Mouse (Mus musculus) heart, embryonic 16.5 days (tissue): Measurements from ENCODE around the gene 2010111I01Rik. TPM values are rescaled to one million over a fixed set of nuclear protein-coding genes. Genes with fewer than 3 reads are reported as not detected.
"Not testable (repeated sequence)": the region's sequence is repeated elsewhere in the genome, so short reads cannot be mapped to it uniquely, and the experiment has no call there.

ENCODE experiments used
- ATAC-seq: fragments of 200-750 bp; cut with Nextera tagmentation; replicated peaks from 2 replicates; pipeline ENCODE4 v1.8.0; 2017; ENCODE audit warnings: moderate number of reproducible peaks; ENCODE audit not compliant: insufficient read depth, low FRiP score; ENCODE audit errors: extremely low read depth
- H3K27ac ChIP-seq: fragments of 300-500 bp; sonication (generic); 2 replicates; pipeline ENCODE4 v1.5.1; 2014; ENCODE audit warnings: mild to moderate bottlenecking, low read length, control low read depth, moderate library complexity
- H3K27me3 ChIP-seq: fragments of 300-500 bp; sonication (generic); 2 replicates; pipeline ENCODE4 v1.6.1; 2014; ENCODE audit warnings: low read length, mixed read lengths; ENCODE audit not compliant: control insufficient read depth, insufficient read depth
- H3K36me3 ChIP-seq: fragments of 300-500 bp; sonication (generic); 2 replicates; pipeline ENCODE4 v1.6.1; 2014; ENCODE audit not compliant: control insufficient read depth, insufficient read depth
- H3K4me1 ChIP-seq: fragments of 300-500 bp; sonication (generic); 2 replicates; pipeline ENCODE4 v1.6.1; 2014; ENCODE audit warnings: low read length, mixed read lengths; ENCODE audit not compliant: control insufficient read depth, insufficient read depth
- H3K4me2 ChIP-seq: fragments of 300-500 bp; sonication (generic); 2 replicates; pipeline ENCODE4 v1.6.1; 2014; ENCODE audit warnings: low read depth, mild to moderate bottlenecking, control low read depth, low read length
- H3K4me3 ChIP-seq: fragments of 300-500 bp; sonication (generic); 2 replicates; pipeline ENCODE4 v1.5.1; 2014; ENCODE audit warnings: mild to moderate bottlenecking, control low read depth, low read length
- H3K9ac ChIP-seq: fragments of 300-500 bp; sonication (generic); 2 replicates; pipeline ENCODE4 v1.6.1; 2014; ENCODE audit warnings: low read length, control low read depth
- H3K9me3 ChIP-seq: fragments of 300-500 bp; sonication (generic); replicated peaks from 2 replicates; pipeline ENCODE4 v1.6.1; 2016; ENCODE audit warnings: low read length; ENCODE audit not compliant: control insufficient read depth
- WGBS: fragments of 180-500 bp; shearing (Covaris S2); extraction: QIAGEN DNeasy Blood & Tissue Kit; methylation state at CpG from one replicate; pipeline ENCODE4 v1.1.7; 2014; 5-methylcytosine and 5-hydroxymethylcytosine counted together
- polyA plus RNA-seq: library from polyadenylated mRNA; unstranded; fragments of >200 nt; fragmentation: Nextera tagmentation; extraction: Ambion mirVana; gene quantifications from 2 replicates; pipeline ENCODE4 v1.2.1, GENCODE M21; 2015

The 2010111I01Rik gene
- polyA plus RNA-seq, 1 experiment from 2014 or later: 71.1 TPM

DNA sequence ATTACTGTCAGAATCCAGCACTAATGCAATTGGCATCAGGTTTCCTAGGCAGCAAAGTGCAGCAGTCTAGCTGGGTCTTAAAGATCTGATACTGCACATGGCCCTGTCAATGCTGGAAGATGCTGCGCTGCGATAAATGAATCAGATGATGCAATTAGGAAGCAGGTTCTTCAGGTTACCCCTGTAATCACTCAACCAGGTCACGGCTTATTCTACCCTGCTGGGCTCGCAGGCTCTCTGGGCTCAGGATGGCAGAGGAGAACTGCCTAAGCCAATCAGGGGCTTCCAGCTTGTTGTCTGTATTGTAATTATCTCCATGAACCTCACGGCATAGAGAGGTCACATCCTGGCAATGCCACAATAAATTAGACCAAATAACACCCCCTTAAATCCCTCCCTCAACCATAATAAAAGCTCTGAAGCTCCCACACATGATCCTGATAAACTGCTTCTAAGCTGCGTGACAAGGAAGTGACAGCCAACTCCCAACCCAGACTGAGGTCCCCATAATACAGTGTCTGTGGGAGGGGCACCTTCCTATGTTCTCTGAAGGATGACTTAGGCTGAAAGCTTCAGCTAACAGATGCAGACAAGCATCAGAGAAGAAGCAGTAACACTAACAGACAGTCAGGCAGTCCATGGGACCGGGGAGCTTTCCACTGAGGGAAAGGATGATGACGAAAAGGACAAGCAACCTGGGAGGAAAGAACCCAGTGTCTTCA lies 372.7 kb downstream of the 2010111I01Rik start:
- Histone ChIP-seq H3K36me3 (no peaks in the 10 kb centered on the region), H3K4me2 (no peak overlapping the region), H3K9me3 (no peaks in the 10 kb centered on the region), H3K4me3 (no peak overlapping the region), H3K9ac (no peak overlapping the region), H3K4me1 (no peaks in the 10 kb centered on the region), H3K27me3 (no peaks in the 10 kb centered on the region), H3K27ac (no peak overlapping the region)
- no peak for ATAC-seq
- 75% methylated on average over 8 of the region's 8 CpGs for WGBS

DNA sequence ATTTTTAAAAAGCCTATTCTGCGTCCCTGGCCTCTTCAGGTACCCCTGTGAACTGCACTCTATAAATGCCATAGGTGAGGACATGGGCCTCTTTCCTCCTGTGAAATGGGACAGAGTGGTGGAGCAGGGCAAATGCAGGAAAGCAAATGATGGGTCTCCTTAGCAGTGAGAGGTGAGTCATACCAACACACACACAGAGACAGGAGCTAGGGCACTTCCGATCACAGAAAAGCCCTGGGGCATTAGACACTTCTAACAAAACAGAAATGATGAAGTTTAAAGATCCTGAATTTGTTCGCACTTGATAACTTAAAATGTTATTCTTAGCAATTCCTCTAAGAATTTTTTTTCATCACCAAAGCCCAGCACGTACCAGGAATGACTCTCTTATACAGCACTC lies 375.3 kb downstream of the 2010111I01Rik start:
- H3K27ac ChIP-seq: no peak overlapping the region
- H3K4me2 ChIP-seq: no peak overlapping the region
- H3K9ac ChIP-seq: no peak overlapping the region
- no peaks in the 10 kb centered on the region for H3K27me3 ChIP-seq
- no peak overlapping the region for H3K4me3 ChIP-seq
- 0 out of 2 replicates have a peak, but pooled peaks cover 3% of the 10 kb centered on the region for H3K36me3 ChIP-seq
- no peak for ATAC-seq
- 88% methylated on average over 4 of the region's 4 CpGs for WGBS
- no peaks in the 10 kb centered on the region for H3K4me1 ChIP-seq
- no peaks in the 10 kb centered on the region for H3K9me3 ChIP-seq

DNA sequence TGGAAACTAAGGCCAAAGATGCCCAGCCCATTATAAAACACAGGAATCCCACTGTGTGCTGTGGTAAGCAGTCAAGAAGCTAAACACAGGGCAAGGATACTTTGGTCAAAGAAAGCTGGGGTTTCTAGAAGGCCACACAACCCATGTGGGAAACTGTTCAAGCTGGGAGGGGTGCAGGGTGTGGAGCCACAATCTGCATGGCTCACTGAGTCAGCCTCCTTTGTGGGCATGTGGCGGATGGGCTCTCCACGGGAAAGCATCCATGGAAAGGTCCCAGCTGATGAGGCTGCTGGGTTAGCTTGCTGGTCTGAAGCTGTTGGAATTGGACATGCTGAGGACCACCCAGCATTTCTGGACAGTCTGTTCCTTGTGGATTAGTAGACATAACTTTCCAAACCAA lies 378.1 kb downstream of the 2010111I01Rik start:
- WGBS: 82% methylated on average over 2 of the region's 2 CpGs
- peaks cover 3% of the 10 kb centered on the region; the same call in 1 of the 2 replicates for H3K36me3 ChIP-seq
- no peaks in the 10 kb centered on the region for H3K4me1 ChIP-seq
- H3K9ac ChIP-seq: no peak overlapping the region
- H3K4me3 ChIP-seq: no peak overlapping the region
- no peak overlapping the region for H3K4me2 ChIP-seq
- no peak overlapping the region for H3K27ac ChIP-seq
- H3K27me3 ChIP-seq: no peaks in the 10 kb centered on the region
- ATAC-seq: no peak
- H3K9me3 ChIP-seq: no peaks in the 10 kb centered on the region

DNA sequence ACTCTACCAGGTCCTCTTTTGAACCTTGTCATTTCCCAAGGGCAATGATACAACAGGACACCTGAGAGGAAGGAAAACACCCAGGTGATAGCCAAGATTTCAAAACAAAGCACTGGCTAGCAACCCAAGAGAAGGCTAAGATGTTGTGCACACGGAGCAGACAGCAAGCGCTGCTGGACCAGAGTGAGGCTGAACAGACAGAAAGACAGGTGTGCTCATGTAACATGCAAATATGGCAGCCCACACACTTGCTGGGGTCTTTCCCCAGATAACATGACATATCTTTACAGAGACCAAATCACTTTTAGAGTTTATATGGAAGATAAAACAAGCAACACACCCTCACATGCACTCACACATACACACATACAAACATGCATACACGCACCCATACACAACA lies 379.8 kb downstream of the 2010111I01Rik start:
- Histone ChIP-seq H3K27ac (no peak overlapping the region), H3K4me1 (no peaks in the 10 kb centered on the region), H3K36me3 (peaks cover 3% of the 10 kb centered on the region; the same call in 1 of the 2 replicates), H3K9ac (no peak overlapping the region), H3K27me3 (no peaks in the 10 kb centered on the region), H3K4me3 (no peak overlapping the region), H3K9me3 (no peaks in the 10 kb centered on the region), H3K4me2 (no peak overlapping the region)
- no peak for ATAC-seq
- over 99% methylated on average over 3 of the region's 3 CpGs for WGBS

DNA sequence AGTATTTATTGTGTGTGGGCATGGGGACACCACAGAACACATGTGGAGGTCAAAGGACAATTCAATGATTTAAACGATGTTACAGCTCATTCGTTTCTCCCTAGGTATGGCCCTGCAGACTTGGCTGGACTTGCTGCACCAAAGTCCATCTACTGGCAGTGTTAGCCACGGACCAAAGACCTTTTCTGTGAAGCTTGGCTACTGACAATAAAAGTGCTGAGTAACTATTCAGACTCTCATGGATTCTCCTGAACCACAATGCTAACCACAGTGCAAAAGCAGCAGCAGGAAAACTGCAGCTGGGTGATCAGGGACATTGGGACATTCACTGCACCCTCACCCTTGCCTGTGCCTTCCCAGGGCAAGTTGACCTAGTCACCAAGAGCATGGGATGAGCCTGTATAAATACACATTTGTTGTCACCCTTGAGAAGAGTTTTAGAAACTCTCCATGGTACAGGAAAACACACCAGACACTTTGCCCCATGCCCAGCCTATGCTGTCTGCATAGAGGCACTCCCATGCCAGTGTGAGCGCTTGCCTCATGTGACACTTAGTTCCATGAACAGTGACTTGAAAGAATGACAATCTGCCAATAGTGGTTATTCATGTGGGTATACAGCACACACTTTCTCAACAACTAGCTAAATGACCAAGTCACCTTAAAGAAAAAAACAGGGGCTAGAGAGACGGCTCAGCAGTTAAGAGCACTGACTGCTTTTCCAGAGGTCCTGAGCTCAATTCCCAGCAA lies 381.0 kb downstream of the 2010111I01Rik start:
- Histone ChIP-seq H3K27ac (no peak overlapping the region), H3K4me2 (no peak overlapping the region), H3K27me3 (no peaks in the 10 kb centered on the region), H3K9me3 (no peaks in the 10 kb centered on the region), H3K9ac (no peak overlapping the region), H3K4me3 (no peak overlapping the region), H3K36me3 (peaks cover 3% of the 10 kb centered on the region; the same call in 1 of the 2 replicates), H3K4me1 (no peaks in the 10 kb centered on the region)
- ATAC-seq: no peak
- 82% methylated on average over 5 of the region's 5 CpGs for WGBS

DNA sequence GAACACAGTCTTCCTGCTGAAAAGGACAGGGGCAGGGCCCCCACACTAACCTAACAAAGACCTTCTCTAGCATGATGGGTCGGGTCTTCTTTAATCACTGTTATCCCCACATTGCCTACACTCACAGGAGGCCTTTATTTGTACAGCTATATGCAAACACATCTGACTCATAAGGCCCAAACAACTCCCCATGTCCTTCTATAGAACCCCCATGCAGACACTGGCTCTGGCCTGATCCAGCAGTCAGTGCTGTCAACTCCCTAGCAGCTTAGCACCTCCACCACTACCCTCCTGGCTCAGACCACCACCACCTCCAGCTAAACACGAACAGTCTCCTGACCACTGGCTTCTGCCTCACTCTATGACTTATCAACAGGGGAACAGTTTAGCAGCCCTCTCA lies 382.9 kb downstream of the 2010111I01Rik start:
- no peak for ATAC-seq
- Histone ChIP-seq H3K9me3 (no peaks in the 10 kb centered on the region), H3K4me3 (no peak overlapping the region), H3K27ac (no peak overlapping the region), H3K4me2 (no peak overlapping the region), H3K4me1 (no peaks in the 10 kb centered on the region), H3K9ac (no peak overlapping the region), H3K27me3 (no peaks in the 10 kb centered on the region), H3K36me3 (peaks cover 3% of the 10 kb centered on the region; the same call in 1 of the 2 replicates)
- WGBS: 74% methylated on average over 2 of the region's 2 CpGs

DNA sequence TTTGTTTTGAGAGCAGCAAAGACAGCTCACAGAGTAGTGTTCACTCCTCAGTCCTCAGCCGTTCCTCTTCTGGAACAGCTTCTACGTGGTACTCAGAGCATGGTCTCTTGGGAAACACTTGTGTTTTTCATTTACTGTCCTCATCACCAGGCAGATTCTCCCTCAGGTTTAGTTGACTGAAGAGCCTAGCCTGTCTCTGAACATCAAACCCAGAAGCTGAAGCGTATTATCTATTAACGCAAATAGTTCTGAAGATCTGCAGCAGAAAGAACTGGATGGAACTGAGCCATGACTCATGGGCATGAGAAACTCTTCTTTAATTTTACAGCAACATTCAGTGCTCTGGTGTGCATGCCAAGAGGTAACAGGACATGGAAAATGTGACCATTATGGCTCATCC lies 385.4 kb downstream of the 2010111I01Rik start:
- H3K4me1 ChIP-seq: no peaks in the 10 kb centered on the region
- H3K4me3 ChIP-seq: no peak overlapping the region
- no peaks in the 10 kb centered on the region for H3K9me3 ChIP-seq
- H3K27me3 ChIP-seq: no peaks in the 10 kb centered on the region
- no peaks in the 10 kb centered on the region; the same call in 1 of the 2 replicates for H3K36me3 ChIP-seq
- no peak overlapping the region for H3K4me2 ChIP-seq
- H3K9ac ChIP-seq: no peak overlapping the region
- 88% methylated on average over 4 of the region's 4 CpGs for WGBS
- no peak for ATAC-seq
- H3K27ac ChIP-seq: no peak overlapping the region

DNA sequence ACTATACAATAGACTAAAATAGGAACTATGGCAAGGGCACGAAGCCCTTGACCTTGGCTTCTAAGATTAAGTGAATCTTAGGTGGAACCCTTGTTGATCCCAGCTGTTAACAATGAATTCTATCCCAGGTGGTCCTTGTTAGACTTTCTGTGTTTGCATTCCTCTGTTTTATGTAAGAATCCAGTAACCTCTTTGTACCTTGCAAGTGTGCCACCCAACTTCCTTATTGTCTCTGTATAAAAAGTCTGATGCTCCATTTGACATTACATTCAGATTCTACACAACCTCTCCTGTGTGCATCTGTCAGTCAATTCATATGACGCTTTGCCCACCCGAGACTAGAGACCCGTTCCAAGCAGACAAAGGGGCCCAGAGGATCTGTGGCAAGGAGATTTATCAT lies 388.6 kb downstream of the 2010111I01Rik start:
- WGBS: 84% methylated on average over 4 of the region's 4 CpGs

DNA sequence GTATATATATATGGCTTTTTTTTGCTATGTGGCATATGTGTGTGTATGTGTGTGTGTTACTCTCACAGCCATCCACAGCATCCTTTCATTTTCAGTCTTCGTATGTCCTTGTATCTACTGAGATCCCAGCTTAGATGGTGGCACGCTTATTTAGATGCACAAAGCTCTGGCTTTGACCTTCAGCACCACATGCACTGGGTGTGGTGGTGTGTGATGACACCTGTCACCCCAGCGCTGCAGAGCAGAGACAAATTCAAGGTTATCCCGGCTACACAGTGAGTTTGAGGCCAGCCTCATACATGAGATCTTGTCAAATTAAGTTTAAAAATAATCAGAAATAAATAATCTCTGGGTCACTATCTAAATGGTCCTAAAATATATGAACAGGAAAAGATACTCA lies 391.4 kb downstream of the 2010111I01Rik start:
- no peak overlapping the region for H3K4me3 ChIP-seq
- H3K27me3 ChIP-seq: no peaks in the 10 kb centered on the region
- H3K9me3 ChIP-seq: no peaks in the 10 kb centered on the region
- no peak overlapping the region for H3K27ac ChIP-seq
- no peak overlapping the region for H3K9ac ChIP-seq
- H3K36me3 ChIP-seq: no peaks in the 10 kb centered on the region
- WGBS: 78% methylated on average over 4 of the region's 4 CpGs
- no peak for ATAC-seq
- H3K4me1 ChIP-seq: no peaks in the 10 kb centered on the region
- H3K4me2 ChIP-seq: no peak overlapping the region

More for the DNA sequence above, 388.6 kb downstream of the 2010111I01Rik start:
- ATAC-seq, H3K4me3 ChIP-seq, H3K27ac ChIP-seq, H3K9ac ChIP-seq, H3K4me1 ChIP-seq, H3K4me2 ChIP-seq, H3K36me3 ChIP-seq, H3K27me3 ChIP-seq, H3K9me3 ChIP-seq: not testable (repeated sequence)
